Mouse (Mus musculus) E14TG2a.4 (cell line): Measurements from ENCODE around the gene Chn1.
A peak's percentile ranks its signal among the peaks of the same experiment; 100 is the strongest.

Source experiments
- CTCF ChIP-seq: conservative IDR thresholded peaks from 2 replicates; pipeline ENCODE4 v1.5.1; 2014; ENCODE audit warnings: low read length
- NANOG ChIP-seq: IDR thresholded peaks from 2 replicates; pipeline ENCODE4 v1.6.1; 2014; ENCODE audit warnings: borderline replicate concordance, low read length, mixed read lengths
- POU5F1 ChIP-seq: IDR thresholded peaks from 2 replicates; pipeline ENCODE4 v1.6.1; 2014; ENCODE audit warnings: low read length, borderline replicate concordance

DNA sequence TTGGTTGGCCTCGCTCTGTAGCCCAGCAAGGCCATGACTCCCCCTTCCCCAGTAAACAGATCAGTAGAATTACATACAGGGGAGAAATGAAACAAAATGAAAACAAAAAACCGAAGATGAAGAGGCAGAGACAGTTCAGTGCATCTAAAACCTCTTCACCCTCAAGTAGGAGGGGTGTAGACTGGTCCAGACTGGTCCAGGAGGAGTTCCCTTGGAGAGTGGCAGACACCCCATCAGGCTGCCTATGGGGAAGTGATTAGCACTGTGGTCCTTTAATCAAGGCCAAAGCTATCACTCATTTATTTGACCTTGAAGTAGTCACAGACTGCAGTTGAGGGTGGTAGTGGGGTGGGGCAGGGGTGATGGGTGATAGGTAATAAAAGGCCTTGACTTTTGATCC lies 170.6 kb downstream of the Chn1 start:
- TF ChIP-seq CTCF, result no peak
- 0 out of 2 replicates have a peak, but pooled peaks have one; percentile 6 for TF ChIP-seq NANOG
- TF ChIP-seq POU5F1, result no peak
